Mouse (Mus musculus): ENCODE results near the gene Phlda2. TPM values are rescaled to one million over a fixed set of nuclear protein-coding genes. Genes with fewer than 3 reads are reported as not detected.

Gene Phlda2
- polyA plus RNA-seq, 1 experiment from 2014 or later = 1.5 TPM

DNA sequence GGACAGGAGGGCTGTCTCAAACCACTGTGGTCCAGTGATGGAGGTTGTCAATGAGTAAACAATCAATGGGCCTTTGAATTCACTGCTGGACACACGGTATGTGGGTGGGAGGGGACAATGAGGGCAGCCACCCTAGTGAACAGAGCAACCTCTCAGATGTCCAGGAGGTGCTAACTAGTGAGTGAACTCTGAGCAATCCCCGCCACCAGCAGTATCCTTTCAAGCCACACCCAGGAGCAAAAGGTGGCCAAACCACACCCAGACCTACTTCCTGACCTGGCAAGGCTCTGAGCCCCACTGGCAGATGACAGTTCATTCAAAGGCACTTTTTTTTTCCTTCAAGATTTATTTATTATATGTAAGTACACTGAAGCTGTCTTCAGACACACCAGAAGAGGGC, 2.0 kb downstream of the Phlda2 start:
- H3K9ac ChIP-seq (replicated peaks) = no peak overlapping the region
- H3K27me3 ChIP-seq = peaks cover 76% of the 10 kb centered on the region
- no peak for ATAC-seq (ENCODE audit: low FRiP score, low read depth)
- no peaks in the 10 kb centered on the region for H3K9me3 ChIP-seq
- H3K4me3 ChIP-seq = no peak overlapping the region
- H3K4me2 ChIP-seq (replicated peaks) = no peak overlapping the region
- 57% methylated on average over 2 of the region's 2 CpGs for WGBS
- no peaks in the 10 kb centered on the region for H3K36me3 ChIP-seq
- no peak overlapping the region for H3K27ac ChIP-seq (replicated peaks)
- peaks cover 16% of the 10 kb centered on the region for H3K4me1 ChIP-seq

DNA sequence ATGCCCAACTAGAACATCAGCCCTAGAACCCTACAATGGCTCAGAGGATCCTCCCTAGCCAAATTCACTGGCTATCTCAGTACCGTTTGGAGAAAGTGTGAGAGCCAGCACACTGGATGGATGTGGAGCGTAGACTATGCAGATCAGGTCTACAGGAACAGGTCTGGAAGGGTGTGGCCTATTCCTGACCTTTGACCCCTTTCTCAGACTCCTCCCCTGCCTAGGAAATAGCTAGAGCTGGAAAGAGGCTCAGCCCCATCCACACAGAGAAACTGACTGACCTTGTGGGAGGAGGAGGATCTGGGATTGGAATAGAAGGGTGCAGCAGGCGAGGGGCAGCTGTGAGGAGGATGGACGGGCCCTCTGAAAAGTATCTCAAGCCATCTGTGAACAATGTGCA, 4.4 kb downstream of the Phlda2 start:
- WGBS = 90% methylated on average over 4 of the region's 4 CpGs
- Histone ChIP-seq H3K27me3 (peaks cover 58% of the 10 kb centered on the region), H3K4me1 (peaks cover 16% of the 10 kb centered on the region), H3K4me2 (replicated peaks) (no peak overlapping the region), H3K9me3 (no peaks in the 10 kb centered on the region), H3K27ac (replicated peaks) (no peak overlapping the region), H3K9ac (replicated peaks) (no peak overlapping the region), H3K4me3 (no peak overlapping the region), H3K36me3 (no peaks in the 10 kb centered on the region)
- ATAC-seq (ENCODE audit: low FRiP score, low read depth) = no peak

DNA sequence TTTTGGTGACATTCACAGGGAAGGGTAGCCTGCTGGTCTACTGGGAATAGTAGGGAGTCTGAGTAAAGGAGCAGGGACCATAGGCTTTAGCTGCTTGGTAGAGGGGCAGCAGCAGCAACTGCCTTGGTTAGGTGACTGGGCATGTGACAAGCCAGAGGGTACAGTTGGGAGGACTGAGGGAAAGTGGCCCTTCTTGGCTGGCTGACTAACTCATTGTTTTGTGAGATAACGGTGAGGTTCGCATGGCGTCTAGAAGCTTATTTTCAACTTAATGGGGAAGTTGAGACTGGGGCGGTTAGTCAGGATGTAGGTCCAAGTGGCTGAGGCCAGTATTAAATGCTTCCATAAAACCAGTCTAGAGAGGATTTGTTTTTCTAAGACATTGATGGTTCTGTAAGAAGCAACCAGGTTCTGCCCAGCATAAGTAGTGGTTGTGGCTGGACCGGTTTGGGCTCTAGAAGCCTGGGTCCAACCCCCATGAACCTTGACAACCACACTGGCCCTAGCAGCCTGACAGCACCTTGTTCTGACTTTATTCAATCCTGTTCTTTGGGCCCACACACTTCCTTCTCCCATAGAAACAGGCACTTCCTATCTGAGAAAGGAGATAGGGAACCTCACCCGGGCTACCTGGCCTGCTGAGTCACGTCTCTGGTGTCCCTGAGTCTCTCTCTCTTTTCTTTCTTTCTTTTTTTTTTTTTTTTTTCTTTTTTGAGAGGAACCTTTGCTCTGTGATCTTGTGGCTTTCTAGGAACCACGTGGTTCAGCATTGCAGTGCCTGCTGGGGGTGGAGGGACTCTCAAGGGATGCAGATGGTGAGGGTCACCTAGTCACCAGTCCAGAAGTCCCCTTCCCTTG, 7.6 kb downstream of the Phlda2 start:
- 83% methylated on average over 8 of the region's 8 CpGs for WGBS
- no peak overlapping the region for H3K27ac ChIP-seq (replicated peaks)
- H3K36me3 ChIP-seq = no peaks in the 10 kb centered on the region
- peaks cover 35% of the 10 kb centered on the region for H3K27me3 ChIP-seq
- no peak for ATAC-seq (ENCODE audit: low FRiP score, low read depth)
- no peaks in the 10 kb centered on the region for H3K9me3 ChIP-seq
- no peak overlapping the region for H3K4me3 ChIP-seq
- no peak overlapping the region for H3K9ac ChIP-seq (replicated peaks)
- no peaks in the 10 kb centered on the region for H3K4me1 ChIP-seq
- no peak overlapping the region for H3K4me2 ChIP-seq (replicated peaks)

- 86% methylated on average over 6 of the region's 6 CpGs for WGBS
- ATAC-seq (ENCODE audit: low FRiP score, low read depth) = no peak
Measured at GRCm38 (mm10) chr7:143493616-143494126, 9.3 kb downstream of the Phlda2 start.

GRCm38 (mm10) chr7:143489735-143490134, 13.2 kb downstream of the Phlda2 start:
- Histone ChIP-seq H3K27me3 (peaks cover 20% of the 10 kb centered on the region), H3K36me3 (no peaks in the 10 kb centered on the region), H3K27ac (replicated peaks) (no peak overlapping the region), H3K4me1 (no peaks in the 10 kb centered on the region), H3K4me3 (no peak overlapping the region), H3K9me3 (no peaks in the 10 kb centered on the region), H3K4me2 (replicated peaks) (no peak overlapping the region), H3K9ac (replicated peaks) (no peak overlapping the region)
- WGBS = 82% methylated on average over 6 of the region's 6 CpGs
- ATAC-seq (ENCODE audit: low FRiP score, low read depth) = no peak

More at GRCm38 (mm10) chr7:143493616-143494126, 9.3 kb downstream of the Phlda2 start:
- Histone ChIP-seq H3K4me2 (replicated peaks) (no peak overlapping the region), H3K4me3 (no peak overlapping the region), H3K36me3 (no peaks in the 10 kb centered on the region), H3K27ac (replicated peaks) (no peak overlapping the region), H3K27me3 (peaks cover 29% of the 10 kb centered on the region), H3K4me1 (no peaks in the 10 kb centered on the region), H3K9ac (replicated peaks) (no peak overlapping the region), H3K9me3 (no peaks in the 10 kb centered on the region)

DNA sequence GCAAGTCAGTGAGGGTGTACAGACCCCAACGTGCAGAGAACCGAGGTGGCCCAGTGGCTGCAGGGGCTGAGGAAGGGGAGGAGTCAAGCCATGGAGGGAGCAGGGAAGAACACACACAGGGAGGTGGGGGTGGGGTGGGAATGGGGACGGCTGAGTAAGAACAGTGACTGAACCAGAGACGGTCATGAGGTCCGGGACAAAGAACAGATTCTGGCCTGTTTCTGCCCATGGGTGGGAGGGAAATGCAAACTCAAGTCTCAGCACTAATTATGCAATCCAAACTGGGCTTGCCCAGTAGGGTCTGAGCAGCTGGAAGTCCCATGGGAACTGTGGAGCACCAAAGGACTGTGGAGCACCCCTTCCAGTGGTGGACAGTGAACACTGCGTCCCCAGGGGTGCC, 20.4 kb downstream of the Phlda2 start:
- Histone ChIP-seq H3K27me3 (peaks cover 12% of the 10 kb centered on the region; the same call in 1 of the 2 replicates), H3K9me3 (no peaks in the 10 kb centered on the region), H3K36me3 (no peaks in the 10 kb centered on the region), H3K9ac (replicated peaks) (no peak overlapping the region), H3K27ac (replicated peaks) (no peak overlapping the region), H3K4me3 (no peak overlapping the region), H3K4me1 (peaks cover 7% of the 10 kb centered on the region), H3K4me2 (replicated peaks) (no peak overlapping the region)
- WGBS = 13% methylated on average over 6 of the region's 6 CpGs
- ATAC-seq (ENCODE audit: low FRiP score, low read depth) = no peak

DNA sequence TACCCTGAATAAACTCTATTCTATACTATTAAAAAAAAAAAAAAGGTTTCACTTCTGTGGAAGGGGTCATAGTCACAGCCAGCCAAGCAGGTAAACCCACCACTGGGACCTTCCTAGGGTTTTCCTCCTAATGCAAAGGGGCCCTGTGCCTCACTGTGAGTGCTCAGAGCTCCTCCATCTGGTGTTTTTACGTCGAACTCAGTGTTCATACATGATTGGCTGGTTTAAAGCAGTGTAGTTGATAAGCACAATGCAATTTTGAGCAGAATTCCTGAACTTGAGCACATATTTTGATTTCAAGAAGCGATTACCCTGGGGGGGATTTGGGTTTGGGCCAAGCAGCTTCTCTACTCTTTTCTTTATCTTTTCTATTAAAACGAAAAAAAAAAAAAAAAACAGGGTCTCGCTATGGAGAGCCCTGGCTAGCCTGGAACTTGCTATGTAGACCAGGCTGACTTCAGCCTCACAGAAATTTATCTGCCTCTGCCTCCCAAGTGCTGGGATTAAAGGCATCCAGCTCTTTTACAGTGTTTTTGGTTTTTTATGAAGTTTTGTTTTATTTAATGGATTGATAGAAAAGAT, 21.1 kb downstream of the Phlda2 start:
- Histone ChIP-seq H3K4me1 (peaks cover 7% of the 10 kb centered on the region), H3K27me3 (peaks cover 17% of the 10 kb centered on the region; the same call in 1 of the 2 replicates), H3K9me3 (no peaks in the 10 kb centered on the region), H3K36me3 (no peaks in the 10 kb centered on the region), H3K4me3 (no peak overlapping the region), H3K4me2 (replicated peaks) (no peak overlapping the region), H3K9ac (replicated peaks) (no peak overlapping the region), H3K27ac (replicated peaks) (no peak overlapping the region)
- ATAC-seq (ENCODE audit: low FRiP score, low read depth) = no peak
- WGBS = 55% methylated on average over 5 of the region's 5 CpGs

GRCm38 (mm10) chr7:143480498-143480897, 22.5 kb downstream of the Phlda2 start:
- Histone ChIP-seq H3K36me3 (no peaks in the 10 kb centered on the region), H3K9ac (replicated peaks) (no peak overlapping the region), H3K4me1 (peaks cover 7% of the 10 kb centered on the region), H3K4me3 (no peak overlapping the region), H3K4me2 (replicated peaks) (no peak overlapping the region), H3K9me3 (no peaks in the 10 kb centered on the region), H3K27me3 (peaks cover 22% of the 10 kb centered on the region; the same call in 1 of the 2 replicates), H3K27ac (replicated peaks) (no peak overlapping the region)
- 36% methylated on average over 13 of the region's 13 CpGs for WGBS
- ATAC-seq (ENCODE audit: low FRiP score, low read depth) = no peak

GRCm38 (mm10) chr7:143477800-143478199, 25.1 kb downstream of the Phlda2 start:
- ATAC-seq (ENCODE audit: low FRiP score, low read depth) = no peak
- Histone ChIP-seq H3K4me3 (no peak overlapping the region), H3K9ac (replicated peaks) (no peak overlapping the region), H3K27ac (replicated peaks) (no peak overlapping the region), H3K4me1 (peaks cover 5% of the 10 kb centered on the region), H3K36me3 (no peaks in the 10 kb centered on the region), H3K27me3 (peaks cover 23% of the 10 kb centered on the region; the same call in 1 of the 2 replicates), H3K4me2 (replicated peaks) (no peak overlapping the region), H3K9me3 (no peaks in the 10 kb centered on the region)
- WGBS = 88% methylated on average over 5 of the region's 5 CpGs

GRCm38 (mm10) chr7:143476702-143477335, 26.1 kb downstream of the Phlda2 start:
- Histone ChIP-seq H3K9me3 (no peaks in the 10 kb centered on the region), H3K4me3 (no peak overlapping the region), H3K4me1 (no peaks in the 10 kb centered on the region), H3K27ac (replicated peaks) (no peak overlapping the region), H3K9ac (replicated peaks) (no peak overlapping the region), H3K4me2 (replicated peaks) (no peak overlapping the region), H3K36me3 (no peaks in the 10 kb centered on the region), H3K27me3 (peaks cover 23% of the 10 kb centered on the region; the same call in 1 of the 2 replicates)
- ATAC-seq (ENCODE audit: low FRiP score, low read depth) = no peak
- WGBS = 90% methylated on average over 3 of the region's 3 CpGs

- Histone ChIP-seq H3K4me3 (no peak overlapping the region), H3K9ac (replicated peaks) (no peak overlapping the region), H3K27ac (replicated peaks) (no peak overlapping the region), H3K4me2 (replicated peaks) (no peak overlapping the region), H3K9me3 (no peaks in the 10 kb centered on the region), H3K4me1 (no peaks in the 10 kb centered on the region), H3K27me3 (peaks cover 18% of the 10 kb centered on the region; the same call in 1 of the 2 replicates), H3K36me3 (no peaks in the 10 kb centered on the region)
- ATAC-seq (ENCODE audit: low FRiP score, low read depth) = no peak
- whole genome bisulfite sequencing = 72% methylated on average over 11 of the region's 11 CpGs
Measured at GRCm38 (mm10) chr7:143475876-143476275, 27.1 kb downstream of the Phlda2 start.

DNA sequence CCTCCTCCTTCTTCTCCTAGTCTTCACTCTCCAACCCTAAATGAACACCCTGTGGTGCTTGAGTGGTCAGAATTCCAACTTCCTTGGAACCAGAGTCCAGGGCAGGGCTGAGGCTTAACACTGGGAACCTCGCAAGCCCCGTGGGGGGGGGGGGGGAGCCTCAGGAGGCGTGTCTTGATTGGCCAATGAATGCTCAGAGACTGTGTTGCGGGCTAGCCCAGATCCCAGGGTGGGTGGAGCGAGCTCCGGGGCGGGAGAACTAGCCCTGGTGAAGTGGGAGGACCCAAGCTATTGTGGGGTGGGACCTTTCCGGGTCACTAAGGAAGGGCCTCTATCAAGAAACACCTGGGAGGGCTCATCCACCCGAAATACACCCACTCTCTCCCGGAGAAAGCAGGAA, 28.1 kb downstream of the Phlda2 start:
- peaks cover under 1% of the 10 kb centered on the region; the same call in 1 of the 2 replicates for H3K4me1 ChIP-seq
- H3K36me3 ChIP-seq = no peaks in the 10 kb centered on the region
- H3K4me2 ChIP-seq (replicated peaks) = no peak overlapping the region
- WGBS = 39% methylated on average over 10 of the region's 10 CpGs
- ATAC-seq (ENCODE audit: low FRiP score, low read depth) = no peak
- H3K27me3 ChIP-seq = peaks cover 15% of the 10 kb centered on the region; the same call in 1 of the 2 replicates
- no peak overlapping the region for H3K9ac ChIP-seq (replicated peaks)
- H3K9me3 ChIP-seq = no peaks in the 10 kb centered on the region
- no peak overlapping the region for H3K4me3 ChIP-seq
- no peak overlapping the region for H3K27ac ChIP-seq (replicated peaks)

Data from midbrain, embryonic 12.5 days (tissue).